In genomic region chr14:30124951-30125690, GRCm38 (mm10) we compare ENCODE assay signal across 10 mouse cellular contexts.
DNase-seq lines count a peak whose midpoint lies in the region; ATAC-seq lines count a peak whose summit lies in the region.
"Had no signal": no experiment of that assay in that cellular context is flagged by ENCODE, and none has a peak within 500 bp of the region (broad histone marks: within the 10 kb centered on the region; RNA-seq: fewer than 3 reads in every experiment).

No protein-coding gene starts in this region.

- 67% methylated on average over 20 of the region's 20 CpGs for WGBS in embryonic facial prominence, embryonic 13.5 days
- whole genome bisulfite sequencing in embryonic facial prominence, embryonic 10.5 days: 85% methylated on average over 20 of the region's 20 CpGs
- WGBS in neural tube, embryonic 15.5 days: 83% methylated on average over 20 of the region's 20 CpGs

- ATAC-seq in embryonic facial prominence, embryonic 13.5 days (ENCODE audit: insufficient number of reproducible peaks, insufficient read depth, low FRiP score, low TSS enrichment, low read depth): no peak
- no peak for ATAC-seq in neural tube, embryonic 15.5 days (ENCODE audit: low FRiP score)

- 0 out of 2 replicates have a peak, but pooled peaks cover 6% of the 10 kb centered on the region for H3K36me3 ChIP-seq in embryonic facial prominence, embryonic 13.5 days
- H3K36me3 ChIP-seq in embryonic facial prominence, embryonic 10.5 days (replicated peaks): no peaks in the 10 kb centered on the region
- H3K36me3 ChIP-seq in neural tube, embryonic 15.5 days: peaks cover 27% of the 10 kb centered on the region

- no peak overlapping the region for H3K9ac ChIP-seq in embryonic facial prominence, embryonic 13.5 days
- no peak overlapping the region for H3K9ac ChIP-seq in neural tube, embryonic 15.5 days (replicated peaks)

- H3K4me1 ChIP-seq in embryonic facial prominence, embryonic 13.5 days: peaks cover 12% of the 10 kb centered on the region
- H3K4me1 ChIP-seq in embryonic facial prominence, embryonic 10.5 days: 0 out of 2 replicates have a peak, but pooled peaks cover 5% of the 10 kb centered on the region
- no peaks in the 10 kb centered on the region for H3K4me1 ChIP-seq in neural tube, embryonic 15.5 days

- no peak overlapping the region for H3K4me3 ChIP-seq in embryonic facial prominence, embryonic 13.5 days
- H3K4me3 ChIP-seq in embryonic facial prominence, embryonic 10.5 days: no peak overlapping the region
- H3K4me3 ChIP-seq in neural tube, embryonic 15.5 days (replicated peaks): no peak overlapping the region

- H3K4me2 ChIP-seq in embryonic facial prominence, embryonic 13.5 days: 0 out of 2 replicates have a peak overlapping the region, but pooled peaks have one; percentile 7
- H3K4me2 ChIP-seq in neural tube, embryonic 15.5 days: no peak overlapping the region
- H3K4me2 ChIP-seq: midbrain, embryonic 11.5 days had no signal

- H3K27me3 ChIP-seq in embryonic facial prominence, embryonic 13.5 days: no peaks in the 10 kb centered on the region
- peaks cover 5% of the 10 kb centered on the region; the same call in 1 of the 2 replicates for H3K27me3 ChIP-seq in embryonic facial prominence, embryonic 10.5 days (replicated peaks; ENCODE audit: low read depth, poor library complexity, severe bottlenecking)
- no peaks in the 10 kb centered on the region for H3K27me3 ChIP-seq in neural tube, embryonic 15.5 days (replicated peaks)

- intact Hi-C loops in left cerebral cortex, postnatal 36 days (cut with DNase I): no loop called here

- DNase-seq in embryonic facial prominence, embryonic 10.5 days (ENCODE audit: low spot score): no peak
- DNase-seq in spleen, postnatal 10 days (ENCODE audit: low spot score in 2 of 2): peak; percentile 25 to 48
- DNase-seq in spleen, postnatal 4 days (ENCODE audit: low spot score in 2 of 2): no peak
- peak; percentile 68 to 82 for DNase-seq in left cerebral cortex, postnatal 36 days (ENCODE audit: low spot score in 2 of 2)
- DNase-seq in thymus, postnatal 14 days: peak; percentile 37
- DNase-seq in cerebellum, adult 9-11 months: no peak
- DNase-seq: cerebellum, adult 8-10 months had no signal

- H3K27ac ChIP-seq in embryonic facial prominence, embryonic 13.5 days: peak overlapping the region; percentile 62; the same call in 1 of the 2 replicates
- H3K27ac ChIP-seq in embryonic facial prominence, embryonic 10.5 days (replicated peaks): no peak overlapping the region
- no peak overlapping the region for H3K27ac ChIP-seq in neural tube, embryonic 15.5 days (replicated peaks)

- no peaks in the 10 kb centered on the region for H3K9me3 ChIP-seq in embryonic facial prominence, embryonic 13.5 days
- no peaks in the 10 kb centered on the region for H3K9me3 ChIP-seq in embryonic facial prominence, embryonic 10.5 days
- H3K9me3 ChIP-seq in neural tube, embryonic 15.5 days (replicated peaks): no peaks in the 10 kb centered on the region

Comparison
In these comparisons a context has a peak if more than half of its experiments do, and no peak if none do; other contexts are left out.
1. DNase-seq: peak in spleen, postnatal 10 days (2 of 2), left cerebral cortex, postnatal 36 days (2 of 2) and thymus, postnatal 14 days (single experiment); none in embryonic facial prominence, embryonic 10.5 days (single experiment), spleen, postnatal 4 days (0 of 2) and cerebellum, adult 9-11 months (single experiment).